Mouse (Mus musculus) kidney, adult 2 months (tissue): ENCODE data around the gene Adcyap1r1. TPM values are rescaled to one million over a fixed set of nuclear protein-coding genes. Genes with fewer than 3 reads are reported as not detected.

Source experiments
- DNase-seq: peaks from one replicate; pipeline ENCODE4 v3.0.0; 2021
- H3K27ac ChIP-seq: fragments of 200-500 bp; 2 replicates; pipeline ENCODE4 v1.5.1; 2012; ENCODE audit warnings: low read depth, low read length, control low read depth, inconsistent platforms; ENCODE audit not compliant: insufficient read depth
- H3K27me3 ChIP-seq: fragments of 200-500 bp; replicated peaks from 2 replicates; pipeline ENCODE4 v1.6.1; 2012; ENCODE audit warnings: mild to moderate bottlenecking, moderate library complexity, low read length, inconsistent platforms; ENCODE audit not compliant: control insufficient read depth, insufficient read depth
- H3K36me3 ChIP-seq: fragments of 200-500 bp; 2 replicates; pipeline ENCODE4 v1.6.1; 2012; ENCODE audit warnings: mild to moderate bottlenecking, moderate library complexity, low read length, inconsistent platforms; ENCODE audit not compliant: control insufficient read depth, insufficient read depth
- H3K4me1 ChIP-seq: fragments of 200-500 bp; 2 replicates; pipeline ENCODE4 v1.6.1; 2011; ENCODE audit warnings: low read length; ENCODE audit not compliant: control insufficient read depth, insufficient read depth
- H3K4me3 ChIP-seq: fragments of 200-500 bp; 2 replicates; pipeline ENCODE4 v1.5.1; 2011; ENCODE audit warnings: mild to moderate bottlenecking, low read depth, low read length, control low read depth; ENCODE audit not compliant: insufficient read depth
- CTCF ChIP-seq: fragments of 200-500 bp; conservative IDR thresholded peaks from 2 replicates; pipeline ENCODE4 v1.5.1; 2011; ENCODE audit warnings: low read depth, mild to moderate bottlenecking, control low read depth, low read length, moderate library complexity, mixed read lengths; ENCODE audit not compliant: insufficient read depth, insufficient read length
- POLR2A ChIP-seq: fragments of 200-500 bp; IDR thresholded peaks from one replicate; pipeline ENCODE4 v1.6.1; 2011; ENCODE audit warnings: low read depth, low read length, control low read depth
- WGBS: fragments of 180-500 bp; shearing (Covaris S2); methylation state at CpG from one replicate; pipeline ENCODE4 v1.1.7; 2018; 5-methylcytosine and 5-hydroxymethylcytosine counted together
- polyA plus RNA-seq: library from polyadenylated mRNA; depleted of rRNA; stranded (reverse); fragments of >200 nt; gene quantifications from 2 replicates; pipeline ENCODE4 v1.2.3, GENCODE M21; 2012

Gene Adcyap1r1
- polyA plus RNA-seq, 1 experiment: 2.2 TPM

DNA sequence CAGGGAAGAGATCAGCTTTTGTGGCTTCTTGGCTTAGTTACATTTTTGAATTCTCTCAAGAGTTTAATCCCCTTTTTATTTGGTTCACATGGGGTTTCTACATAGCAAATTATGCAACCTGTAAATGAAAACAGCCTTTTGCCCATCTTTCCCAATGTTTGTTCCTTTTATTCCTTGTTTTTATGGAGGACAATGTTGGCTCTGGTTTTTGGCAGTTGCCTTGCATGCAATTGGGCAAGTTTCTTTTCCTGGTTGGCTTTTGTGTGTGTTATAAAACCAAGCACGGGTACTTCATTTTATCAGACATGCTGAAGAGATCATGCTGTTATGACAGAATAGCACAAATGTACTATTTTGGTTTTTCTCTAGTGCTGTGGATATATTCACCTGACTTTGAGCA is 30.7 kb downstream of the Adcyap1r1 start:
- no peaks in the 10 kb centered on the region for H3K27me3 ChIP-seq
- H3K4me1 ChIP-seq: no peaks in the 10 kb centered on the region
- 87% methylated on average over 1 of the region's 1 CpGs for WGBS
- no peak for DNase-seq
- TF ChIP-seq POLR2A (no peak), CTCF (no peak)
- no peaks in the 10 kb centered on the region for H3K36me3 ChIP-seq
- no peak overlapping the region for H3K27ac ChIP-seq
- no peak overlapping the region for H3K4me3 ChIP-seq

DNA sequence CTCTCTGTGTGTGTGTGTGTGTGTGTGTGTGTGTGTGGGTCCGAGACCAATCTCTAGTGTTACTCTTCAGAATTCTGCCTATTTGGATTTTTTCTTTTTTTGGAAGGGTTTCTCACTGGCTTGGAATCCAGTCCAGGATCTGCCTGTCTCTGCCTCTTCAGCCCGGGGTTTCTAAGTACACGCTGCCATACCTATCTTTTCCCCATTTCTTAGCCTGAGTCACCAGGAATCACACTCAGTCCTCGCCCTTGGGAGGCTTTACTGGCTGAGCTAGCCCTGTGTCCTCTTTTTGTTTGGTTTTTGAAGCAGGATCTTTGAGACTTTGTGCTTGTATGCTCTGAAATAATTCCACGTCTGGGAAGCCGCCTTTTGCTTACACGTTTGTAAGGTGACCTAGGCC is 31.6 kb downstream of the Adcyap1r1 start:
- Histone ChIP-seq H3K27ac (no peak overlapping the region), H3K27me3 (no peaks in the 10 kb centered on the region), H3K4me1 (no peaks in the 10 kb centered on the region), H3K36me3 (no peaks in the 10 kb centered on the region), H3K4me3 (no peak overlapping the region)
- 76% methylated on average over 7 of the region's 7 CpGs for WGBS
- TF ChIP-seq POLR2A: no peak
- TF ChIP-seq CTCF: no peak
- DNase-seq: no peak

DNA sequence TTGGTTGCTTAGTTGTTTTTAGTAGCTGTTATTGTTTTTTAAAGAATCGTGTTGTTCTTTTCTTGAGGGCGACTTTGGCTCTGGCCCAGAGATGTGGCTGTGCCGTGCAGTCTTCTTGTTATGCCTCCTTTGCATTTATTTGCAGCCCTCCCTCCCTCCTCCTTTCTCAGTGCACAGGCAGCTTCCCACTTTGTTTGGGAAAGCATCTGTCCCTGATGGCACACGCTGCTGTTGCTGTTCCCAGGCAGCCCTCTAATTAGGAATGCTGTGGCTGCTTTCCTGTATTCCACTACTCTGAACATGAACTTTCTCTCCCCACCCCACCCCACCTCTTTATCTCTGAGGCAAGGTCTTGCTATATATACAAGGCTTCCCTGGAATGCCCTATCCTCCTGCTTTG is 32.4 kb downstream of the Adcyap1r1 start:
- H3K36me3 ChIP-seq: no peaks in the 10 kb centered on the region
- WGBS: 39% methylated on average over 4 of the region's 4 CpGs
- H3K4me3 ChIP-seq: no peak overlapping the region
- H3K27me3 ChIP-seq: no peaks in the 10 kb centered on the region
- no peaks in the 10 kb centered on the region for H3K4me1 ChIP-seq
- no peak overlapping the region for H3K27ac ChIP-seq
- no peak for TF ChIP-seq CTCF
- TF ChIP-seq POLR2A: no peak
- DNase-seq: no peak

DNA sequence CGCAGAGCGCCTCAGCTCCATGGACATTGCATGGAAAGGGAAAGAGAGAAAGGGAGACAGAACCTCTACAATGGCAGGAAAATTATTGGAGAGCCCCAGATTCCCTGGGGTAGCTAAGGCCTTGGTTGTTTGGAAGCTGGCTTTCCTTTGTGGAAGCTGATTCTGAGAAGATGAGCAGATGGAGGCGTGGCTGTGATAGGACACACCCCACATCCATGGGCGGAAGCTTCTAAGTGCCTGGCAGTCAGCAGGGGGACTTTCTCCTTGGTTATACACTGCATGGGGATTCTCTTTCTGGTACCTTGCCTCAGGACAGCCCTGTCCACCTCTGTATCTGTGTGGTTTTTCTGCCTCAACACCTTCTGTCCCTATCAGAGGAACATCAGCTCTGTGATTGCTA is 33.4 kb downstream of the Adcyap1r1 start:
- no peak overlapping the region for H3K27ac ChIP-seq
- WGBS: 66% methylated on average over 4 of the region's 4 CpGs
- H3K36me3 ChIP-seq: no peaks in the 10 kb centered on the region
- H3K27me3 ChIP-seq: no peaks in the 10 kb centered on the region
- no peak overlapping the region for H3K4me3 ChIP-seq
- no peak for DNase-seq
- H3K4me1 ChIP-seq: no peaks in the 10 kb centered on the region
- TF ChIP-seq CTCF (no peak), POLR2A (no peak)

DNA sequence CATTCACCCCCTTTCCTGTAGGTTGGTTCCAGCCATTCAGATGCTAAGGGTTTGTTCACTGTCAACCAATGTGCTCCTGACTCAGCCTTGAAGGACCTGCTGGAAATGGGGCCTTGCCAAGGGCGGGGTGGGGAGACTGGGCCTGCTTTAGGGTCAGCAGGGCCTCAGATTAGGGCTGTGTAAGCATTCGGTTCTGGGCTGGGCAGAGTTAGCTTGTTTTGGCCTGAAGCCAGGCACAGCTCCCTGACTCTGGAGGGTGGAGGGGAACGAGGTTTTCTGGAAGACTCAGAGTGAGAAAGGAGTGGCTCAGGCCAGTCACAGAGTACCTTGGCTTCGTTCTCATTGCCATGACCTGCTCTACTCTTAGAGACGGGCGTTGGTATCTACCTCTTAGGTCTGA is 35.9 kb downstream of the Adcyap1r1 start:
- WGBS: 40% methylated on average over 6 of the region's 6 CpGs
- H3K27ac ChIP-seq: no peak overlapping the region
- no peaks in the 10 kb centered on the region for H3K27me3 ChIP-seq
- no peaks in the 10 kb centered on the region for H3K4me1 ChIP-seq
- DNase-seq: peak; percentile 12
- no peak overlapping the region for H3K4me3 ChIP-seq
- no peak for TF ChIP-seq CTCF
- no peak for TF ChIP-seq POLR2A
- H3K36me3 ChIP-seq: no peaks in the 10 kb centered on the region

DNA sequence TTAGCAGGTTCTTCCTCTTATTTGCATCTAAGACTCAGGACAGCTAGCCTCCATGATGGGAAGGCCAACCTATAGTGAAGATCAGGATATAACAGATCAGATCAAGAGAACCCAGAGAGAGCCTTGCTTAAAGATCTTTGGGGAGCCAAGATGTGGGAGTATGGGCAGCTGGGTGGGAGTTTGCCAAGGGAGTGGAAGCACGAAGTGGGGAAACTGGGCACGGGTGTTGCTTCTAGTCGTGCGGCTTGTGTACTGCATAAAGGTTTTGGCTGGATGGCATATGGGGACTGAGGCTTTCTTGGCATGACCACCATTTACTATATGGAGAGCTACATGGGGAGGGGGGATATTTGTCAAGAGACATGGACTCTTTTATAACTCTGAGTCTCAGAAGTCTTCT is 44.4 kb downstream of the Adcyap1r1 start:
- TF ChIP-seq POLR2A (no peak), CTCF (no peak)
- H3K27ac ChIP-seq: no peak overlapping the region
- H3K36me3 ChIP-seq: no peaks in the 10 kb centered on the region
- H3K4me3 ChIP-seq: no peak overlapping the region
- H3K27me3 ChIP-seq: no peaks in the 10 kb centered on the region
- no peaks in the 10 kb centered on the region for H3K4me1 ChIP-seq
- no peak for DNase-seq
- WGBS: 95% methylated on average over 4 of the region's 4 CpGs

DNA sequence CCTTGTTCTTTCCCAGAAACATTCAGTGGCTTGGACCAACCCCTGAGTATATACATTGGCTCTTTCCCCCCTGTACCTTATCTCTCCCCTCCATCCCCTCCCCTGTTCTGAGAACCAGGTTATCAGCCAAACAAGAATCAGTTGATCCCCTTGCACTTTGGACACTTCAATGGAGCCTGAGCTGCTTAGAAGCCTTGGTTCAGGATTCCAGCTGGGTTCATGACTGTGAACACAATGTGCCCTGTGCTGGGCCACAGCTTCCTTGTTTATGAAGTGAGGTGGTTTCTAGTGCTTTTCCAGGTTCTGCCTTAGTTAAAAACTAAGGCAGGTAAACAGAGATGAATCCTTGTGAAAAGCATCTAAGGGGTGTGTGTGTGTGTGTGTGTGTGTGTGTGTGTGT is 47.0 kb downstream of the Adcyap1r1 start:
- Histone ChIP-seq H3K4me3 (no peak overlapping the region), H3K36me3 (no peaks in the 10 kb centered on the region), H3K27ac (no peak overlapping the region), H3K4me1 (no peaks in the 10 kb centered on the region), H3K27me3 (no peaks in the 10 kb centered on the region)
- no peak for DNase-seq
- no peak for TF ChIP-seq CTCF

DNA sequence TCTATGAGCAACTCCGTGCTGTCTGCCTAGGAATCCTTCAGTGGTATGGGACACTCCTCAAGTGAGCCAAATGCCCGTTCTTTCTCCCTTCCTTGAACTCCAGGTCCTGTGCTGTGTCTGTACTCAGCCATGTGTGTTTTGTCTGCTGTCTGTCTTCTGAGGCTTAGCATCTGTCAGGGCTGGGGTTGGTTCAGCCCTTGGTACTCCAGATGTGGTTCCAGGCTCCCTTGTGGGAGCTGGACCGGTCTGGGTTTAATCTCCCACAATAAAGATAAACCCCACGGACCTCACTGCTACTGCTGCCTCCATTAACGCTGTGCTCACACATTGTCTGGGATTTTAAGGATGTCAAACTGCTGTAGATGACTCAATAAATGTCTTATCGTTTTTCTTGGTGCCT is 49.3 kb downstream of the Adcyap1r1 start:
- Histone ChIP-seq H3K27ac (no peak overlapping the region), H3K36me3 (no peaks in the 10 kb centered on the region), H3K27me3 (no peaks in the 10 kb centered on the region), H3K4me3 (no peak overlapping the region), H3K4me1 (no peaks in the 10 kb centered on the region)
- DNase-seq: no peak
- TF ChIP-seq CTCF (no peak), POLR2A (no peak)
- 58% methylated on average over 6 of the region's 6 CpGs for WGBS
